Mouse (Mus musculus) kidney, adult 2 months (tissue): ENCODE results near the gene Lgalsl.

Experiments used
- CTCF ChIP-seq: fragments of 200-500 bp; conservative IDR thresholded peaks from 2 replicates; pipeline ENCODE4 v1.5.1; 2011; ENCODE audit warnings: low read depth, mild to moderate bottlenecking, control low read depth, low read length, moderate library complexity, mixed read lengths; ENCODE audit not compliant: insufficient read depth, insufficient read length
- POLR2A ChIP-seq: fragments of 200-500 bp; IDR thresholded peaks from one replicate; pipeline ENCODE4 v1.6.1; 2011; ENCODE audit warnings: low read depth, low read length, control low read depth

DNA sequence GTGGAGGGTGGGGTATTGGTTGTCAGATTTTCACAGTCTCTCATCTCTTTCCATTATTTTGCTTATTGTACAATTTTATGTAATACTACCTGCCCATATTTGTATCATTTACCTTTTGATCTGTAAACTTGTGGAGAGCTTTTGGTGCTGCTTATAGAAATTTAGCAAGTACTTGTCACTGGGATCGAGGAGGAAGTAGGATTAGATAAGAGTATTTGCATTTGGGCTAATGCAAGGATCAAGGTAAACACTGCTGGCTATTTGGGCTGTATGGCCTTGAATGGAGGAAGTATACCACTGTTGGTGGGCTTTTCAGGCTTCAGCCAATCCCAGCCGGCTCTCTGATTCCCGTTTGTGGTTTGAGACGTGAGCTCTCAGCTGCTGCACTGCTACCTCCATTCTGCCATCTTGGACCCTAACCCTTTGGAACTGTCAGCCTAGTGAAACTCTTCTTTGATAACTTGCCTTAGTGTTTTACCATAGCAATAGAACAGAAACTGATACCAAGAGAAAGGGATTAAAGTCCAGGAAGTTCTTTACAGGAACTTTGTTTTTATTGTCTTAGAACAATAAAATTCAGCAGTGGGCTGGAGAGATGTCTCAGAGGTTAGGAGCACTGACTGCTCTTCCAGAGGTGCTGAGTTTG, 25.1 kb downstream of the Lgalsl start:
- TF ChIP-seq CTCF (no peak), POLR2A (no peak)
